In genomic region chr13:94207973-94208372, GRCm38 (mm10) we compare ENCODE assay signal across 16 mouse cellular contexts.
"Had no signal": no experiment of that assay in that cellular context is flagged by ENCODE, and none has a peak within 500 bp of the region (broad histone marks: within the 10 kb centered on the region; RNA-seq: fewer than 3 reads in every experiment).

No protein-coding gene starts in this region.

- DNase-seq: cerebellum, adult 8-10 months; cerebellum, adult 9-10 months; cerebellum, adult 9-11 months; cerebellum, postnatal 10 days; cerebellum, postnatal 14 days; cerebellum, postnatal 25 days; cerebellum, postnatal 36 days; embryo, embryonic 11 days; forebrain, postnatal 0 days; gastrocnemius, adult 2 months; gastrocnemius, postnatal 10 days; gastrocnemius, postnatal 14 days; gastrocnemius, postnatal 25 days; gastrocnemius, postnatal 36 days; heart, adult 18-20 months; heart, adult 2 months had no signal
